Mouse (Mus musculus) liver, embryonic 14.5 days (tissue): Measurements from ENCODE around the gene Gsdmc4. TPM values are rescaled to one million over a fixed set of nuclear protein-coding genes. Genes with fewer than 3 reads are reported as not detected.
"Not testable (repeated sequence)": the region's sequence is repeated elsewhere in the genome, so short reads cannot be mapped to it uniquely, and the experiment has no call there.

ENCODE experiments used
- ATAC-seq: fragments of 200-750 bp; cut with Nextera tagmentation; 2 replicates; pipeline ENCODE4 v1.8.0; 2017; ENCODE audit warnings: moderate number of reproducible peaks, mild to moderate bottlenecking, moderate library complexity; ENCODE audit not compliant: insufficient read depth
- DNase-seq, 3 experiments: peaks; one replicate each; pipeline ENCODE4 v3.0.0-alpha.2; 2012 to 2013; ENCODE audit warnings: low read depth in 3 of 3, low spot score in 3 of 3
- H3K27ac ChIP-seq: fragments of 300-500 bp; sonication (generic); 2 replicates; pipeline ENCODE4 v1.5.1; 2014; ENCODE audit warnings: moderate library complexity, mild to moderate bottlenecking, control low read depth, inconsistent platforms
- H3K27me3 ChIP-seq: fragments of 300-500 bp; sonication (generic); 2 replicates; pipeline ENCODE4 v1.6.1; 2014; ENCODE audit warnings: mild to moderate bottlenecking, low read length, moderate library complexity; ENCODE audit not compliant: control insufficient read depth, insufficient read depth
- H3K36me3 ChIP-seq: fragments of 300-500 bp; sonication (generic); replicated peaks from 2 replicates; pipeline ENCODE4 v1.6.1; 2014; ENCODE audit warnings: low read depth; ENCODE audit not compliant: control insufficient read depth, insufficient read depth
- H3K4me1 ChIP-seq, 2 experiments: fragments of 200-500 bp in 1 of 2; fragments of 300-500 bp in 1 of 2; sonication (generic) in 1 of 2; replicated peaks; 2 replicates each; pipeline ENCODE4 v1.6.1; 2012 to 2014; ENCODE audit warnings: antibody characterized with exemption in 1 of 2, inconsistent platforms in 1 of 2, low read length in 1 of 2; ENCODE audit not compliant: control insufficient read depth in 2 of 2, insufficient read depth in 2 of 2
- H3K4me2 ChIP-seq: fragments of 300-500 bp; sonication (generic); 2 replicates; pipeline ENCODE4 v1.6.1; 2014; ENCODE audit warnings: low read depth, mild to moderate bottlenecking, control low read depth, moderate library complexity
- H3K4me3 ChIP-seq, 2 experiments: fragments of 200-500 bp in 1 of 2; fragments of 300-500 bp in 1 of 2; sonication (generic) in 1 of 2; 2 replicates each; pipeline ENCODE4 v1.5.1; 2012 to 2014; ENCODE audit warnings: low read depth in 2 of 2, low read length in 2 of 2, mild to moderate bottlenecking in 2 of 2, control low read depth in 1 of 2, inconsistent platforms in 1 of 2, moderate library complexity in 1 of 2; ENCODE audit not compliant: insufficient read depth in 1 of 2
- H3K9ac ChIP-seq: fragments of 300-500 bp; sonication (generic); replicated peaks from 2 replicates; pipeline ENCODE4 v1.6.1; 2014; ENCODE audit warnings: mild to moderate bottlenecking, control low read depth, moderate library complexity
- H3K9me3 ChIP-seq: fragments of 300-500 bp; sonication (generic); 2 replicates; pipeline ENCODE4 v1.6.1; 2016; ENCODE audit warnings: low read length, mixed read lengths; ENCODE audit not compliant: control insufficient read depth
- CTCF ChIP-seq: IDR thresholded peaks from 2 replicates; pipeline ENCODE4 v1.5.1; 2016; ENCODE audit warnings: antibody characterized with exemption, low read depth, control low read depth
- EP300 ChIP-seq: IDR thresholded peaks from 2 replicates; pipeline ENCODE4 v1.6.1; 2016; ENCODE audit warnings: antibody characterized with exemption, low read depth
- WGBS: fragments of 180-500 bp; shearing (Covaris S2); extraction: QIAGEN DNeasy Blood & Tissue Kit; methylation state at CpG from one replicate; pipeline ENCODE4 v1.1.7; 2014; ENCODE audit not compliant: insufficient replicate concordance; 5-methylcytosine and 5-hydroxymethylcytosine counted together
- polyA plus RNA-seq, 2 experiments: library from polyadenylated mRNA; depleted of rRNA in 1 of 2; stranded (reverse) in 1 of 2; unstranded in 1 of 2; fragments of >200 nt; fragmentation: Nextera tagmentation in 1 of 2; extraction: Ambion mirVana in 1 of 2; gene quantifications; 2 replicates each; pipeline versions ENCODE4 v1.2.1 to v1.2.3; 2012 to 2014

Gsdmc4 gene
- polyA plus RNA-seq (2012; rRNA removed) (0.02 TPM in 1 of 2 replicates, not detected in the other), polyA plus RNA-seq (2014; fragmentation: Nextera tagmentation; extraction: Ambion mirVana) (not detected in 2 replicates)

GRCm38 (mm10) chr15:63912197-63912596, at the start of gene Gsdmc4:
Gene Gsdmc4 (minus strand): TSS chr15:63912297.
- not testable (repeated sequence) for H3K4me1 ChIP-seq, DNase-seq, H3K4me2 ChIP-seq, ATAC-seq, H3K27ac ChIP-seq, H3K36me3 ChIP-seq, H3K4me3 ChIP-seq, H3K9ac ChIP-seq, H3K27me3 ChIP-seq, H3K9me3 ChIP-seq
- WGBS: 57% methylated on average over 2 of the region's 2 CpGs

GRCm38 (mm10) chr15:63960542-63960941, 48.4 kb upstream of the Gsdmc4 start:
- H3K9ac ChIP-seq: no peak overlapping the region
- no peaks in the 10 kb centered on the region for H3K9me3 ChIP-seq
- DNase-seq: no peak
- WGBS: 76% methylated on average over 2 of the region's 2 CpGs
- no peak overlapping the region for H3K27ac ChIP-seq
- H3K36me3 ChIP-seq: no peaks in the 10 kb centered on the region
- no peak overlapping the region for H3K4me3 ChIP-seq
- no peaks in the 10 kb centered on the region for H3K4me1 ChIP-seq
- H3K4me2 ChIP-seq: no peak overlapping the region
- no peaks in the 10 kb centered on the region for H3K27me3 ChIP-seq
- TF ChIP-seq EP300 (no peak), CTCF (no peak)
- no peak for ATAC-seq

- Histone ChIP-seq H3K4me2 (no peak overlapping the region), H3K27me3 (no peaks in the 10 kb centered on the region), H3K9me3 (no peaks in the 10 kb centered on the region), H3K4me3 (no peak overlapping the region), H3K4me1 (no peaks in the 10 kb centered on the region), H3K9ac (no peak overlapping the region), H3K27ac (no peak overlapping the region), H3K36me3 (no peaks in the 10 kb centered on the region)
- ATAC-seq (no peak), DNase-seq (no peak)
- no peak for TF ChIP-seq CTCF
- no peak for TF ChIP-seq EP300
These were observed 45.5 kb upstream of the Gsdmc4 start for GRCm38 (mm10) chr15:63957553-63957952.

GRCm38 (mm10) chr15:63953256-63953655, 41.2 kb upstream of the Gsdmc4 start:
- Histone ChIP-seq H3K4me2 (no peak overlapping the region), H3K36me3 (no peaks in the 10 kb centered on the region), H3K27me3 (no peaks in the 10 kb centered on the region), H3K9me3 (no peaks in the 10 kb centered on the region), H3K4me1 (no peaks in the 10 kb centered on the region), H3K4me3 (no peak overlapping the region), H3K9ac (no peak overlapping the region), H3K27ac (no peak overlapping the region)
- TF ChIP-seq CTCF (no peak), EP300 (no peak)
- 75% methylated on average over 4 of the region's 4 CpGs for WGBS
- DNase-seq (no peak), ATAC-seq (no peak)

GRCm38 (mm10) chr15:63941221-63941620, 29.1 kb upstream of the Gsdmc4 start:
- peaks cover 8% of the 10 kb centered on the region for H3K36me3 ChIP-seq
- H3K4me3 ChIP-seq: no peak overlapping the region
- H3K9me3 ChIP-seq: no peaks in the 10 kb centered on the region
- H3K27ac ChIP-seq: no peak overlapping the region
- no peaks in the 10 kb centered on the region for H3K4me1 ChIP-seq
- TF ChIP-seq EP300 (no peak), CTCF (no peak)
- no peak overlapping the region for H3K4me2 ChIP-seq
- 71% methylated on average over 1 of the region's 1 CpGs for WGBS
- no peak for DNase-seq
- H3K27me3 ChIP-seq: no peaks in the 10 kb centered on the region
- ATAC-seq: no peak
- no peak overlapping the region for H3K9ac ChIP-seq

- TF ChIP-seq CTCF: no peak
- TF ChIP-seq EP300: no peak
- Histone ChIP-seq H3K9me3 (no peaks in the 10 kb centered on the region), H3K9ac (no peak overlapping the region), H3K27ac (no peak overlapping the region), H3K4me1 (no peaks in the 10 kb centered on the region), H3K4me3 (no peak overlapping the region), H3K4me2 (no peak overlapping the region), H3K27me3 (no peaks in the 10 kb centered on the region), H3K36me3 (peaks cover 7% of the 10 kb centered on the region)
- DNase-seq (no peak), ATAC-seq (no peak)
- WGBS: 74% methylated on average over 1 of the region's 1 CpGs
These were observed 20.6 kb upstream of the Gsdmc4 start for GRCm38 (mm10) chr15:63932656-63933055.
